Mouse (Mus musculus): ENCODE results near the gene Tssk4.

Gene Tssk4

DNA sequence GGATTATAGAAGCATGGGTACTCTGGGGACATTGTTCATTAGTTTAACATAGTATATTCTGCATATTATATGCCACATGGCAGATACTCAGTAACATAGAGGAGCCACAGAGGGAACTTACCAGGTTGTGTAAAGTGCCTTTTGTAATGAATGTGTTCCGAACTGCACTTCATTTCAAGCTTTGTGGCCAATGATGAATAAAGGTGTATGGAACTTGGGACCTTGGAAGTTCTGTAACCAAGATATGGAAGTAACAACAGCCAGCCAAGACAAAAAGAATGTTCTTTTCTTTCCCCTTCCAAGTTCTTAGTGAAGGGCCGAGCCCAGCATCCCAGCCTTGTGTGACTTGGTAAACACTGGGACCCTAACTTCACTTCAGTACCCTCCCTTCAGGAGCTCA lies at the start of gene Tssk4:
Gene Tssk4 (plus strand): TSS at position 301 of the 400 bp plus-strand sequence.
- WGBS, result 95% methylated on average over 2 of the region's 2 CpGs

DNA sequence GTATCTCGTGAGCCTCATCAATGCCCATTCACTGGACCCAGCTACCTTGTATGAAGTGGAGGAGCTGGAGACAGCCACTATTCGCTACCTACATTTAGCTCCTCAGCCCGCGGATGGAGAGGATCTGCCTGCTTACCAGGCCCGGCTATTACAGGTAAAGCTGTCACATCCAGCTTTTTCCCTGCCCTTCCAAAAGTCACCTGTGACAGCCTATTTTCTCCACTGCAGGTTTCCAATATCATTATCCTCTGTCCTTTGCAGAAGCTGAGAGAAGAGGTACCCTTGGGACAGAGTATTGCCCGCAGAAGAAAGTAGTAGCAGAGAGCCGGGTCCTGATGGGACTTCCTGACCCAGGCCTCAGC lies 46.7 kb upstream of the Tssk4 start, which contains the start of gene Irf9:
Gene Irf9 (plus strand): TSS at position 301 of the 362 bp plus-strand sequence.
- 88% methylated on average over 7 of the region's 7 CpGs for WGBS

DNA sequence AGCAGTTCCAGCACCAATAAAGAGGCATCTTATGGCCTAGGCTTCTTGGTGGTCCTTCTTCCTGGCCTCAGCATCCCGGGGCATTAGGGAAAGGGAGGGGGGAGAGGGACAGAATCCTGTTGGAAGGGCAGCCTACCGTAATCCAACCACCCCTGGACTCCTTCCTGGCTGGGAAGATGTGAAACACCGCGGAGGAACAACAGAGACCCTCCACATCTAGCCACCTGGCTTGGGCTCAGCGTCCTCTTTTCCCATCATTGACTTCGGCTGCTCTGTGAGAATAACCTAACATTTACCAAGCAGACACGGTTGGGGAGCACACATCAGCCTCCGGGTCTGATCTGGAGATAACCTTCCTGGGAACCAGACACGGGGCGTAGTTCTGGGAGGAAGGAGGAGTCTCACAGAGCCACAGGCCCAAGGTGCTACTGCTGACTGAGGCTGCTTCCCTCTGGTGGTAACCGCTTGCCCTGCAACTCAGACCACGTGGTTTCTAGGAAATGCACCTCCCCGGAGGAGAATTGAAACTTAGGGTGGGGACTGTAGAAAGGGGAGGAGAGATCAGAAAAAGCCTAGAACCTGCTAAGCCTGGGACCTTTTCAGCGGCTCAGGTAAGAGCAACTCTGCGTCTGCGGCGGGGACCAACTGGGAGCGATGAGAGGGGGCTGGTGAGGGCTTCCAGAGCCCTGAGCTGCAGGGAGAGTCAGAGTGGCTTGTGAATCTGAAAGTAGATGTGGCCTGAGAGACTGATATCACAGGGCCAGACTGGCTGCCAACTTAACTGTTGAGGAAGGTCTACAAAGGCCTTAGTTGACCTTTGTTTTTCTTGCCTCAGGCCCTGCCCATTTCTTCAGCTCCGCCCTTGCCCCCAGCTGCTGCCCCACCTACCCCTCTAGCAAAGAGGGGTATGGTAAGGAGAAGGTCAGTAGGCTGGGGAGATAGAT lies 46.1 kb upstream of the Tssk4 start:
- WGBS, result 19% methylated on average over 19 of the region's 19 CpGs

DNA sequence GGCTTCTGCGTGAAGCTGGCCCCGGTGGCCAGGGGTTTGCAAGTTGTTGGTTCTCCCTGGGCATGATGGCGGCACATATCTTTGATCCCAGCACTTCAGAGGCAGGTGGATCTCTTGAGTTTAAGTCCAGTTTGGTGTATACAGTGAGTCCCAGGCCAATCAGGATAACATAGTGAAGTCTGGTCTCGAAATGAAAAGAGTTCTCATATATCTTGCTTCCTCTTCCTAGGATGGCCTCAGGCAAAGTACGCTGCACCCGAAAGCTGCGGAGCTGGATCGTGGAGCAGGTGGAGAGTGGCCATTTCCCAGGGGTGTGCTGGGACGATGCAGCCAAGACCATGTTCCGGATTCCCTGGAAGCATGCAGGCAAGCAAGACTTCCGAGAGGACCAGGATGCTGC lies 45.2 kb upstream of the Tssk4 start:
- 93% methylated on average over 11 of the region's 11 CpGs for WGBS

DNA sequence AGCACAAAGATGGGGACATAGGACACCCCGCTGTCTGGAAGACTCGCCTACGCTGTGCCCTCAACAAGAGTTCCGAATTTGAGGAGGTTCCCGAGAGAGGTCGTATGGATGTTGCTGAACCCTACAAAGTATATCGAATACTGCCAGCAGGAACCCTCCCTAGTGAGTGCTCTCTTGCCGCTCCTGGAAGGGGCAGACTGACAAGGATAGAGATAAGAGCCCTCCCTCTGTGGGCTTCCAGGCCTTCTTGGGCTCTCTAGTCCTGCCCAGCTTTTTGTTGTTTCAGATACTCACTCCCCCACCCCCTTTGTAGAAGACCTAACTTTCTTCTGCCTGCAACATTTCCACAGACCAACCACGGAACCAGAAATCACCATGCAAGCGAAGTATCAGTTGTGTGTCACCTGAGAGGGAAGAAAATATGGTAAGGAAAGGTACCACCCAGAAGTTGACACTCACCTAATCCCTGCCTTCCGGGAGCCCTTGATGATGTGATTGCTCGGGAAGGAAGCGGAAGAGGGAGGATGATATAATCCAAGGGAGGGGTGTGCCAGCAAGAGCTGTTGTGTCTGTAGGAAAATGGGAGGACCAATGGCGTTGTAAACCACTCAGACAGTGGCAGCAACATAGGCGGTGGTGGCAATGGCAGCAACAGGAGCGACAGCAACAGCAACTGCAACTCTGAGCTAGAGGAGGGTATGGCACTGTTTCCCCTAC lies 44.1 kb upstream of the Tssk4 start:
- 95% methylated on average over 16 of the region's 16 CpGs for WGBS

DNA sequence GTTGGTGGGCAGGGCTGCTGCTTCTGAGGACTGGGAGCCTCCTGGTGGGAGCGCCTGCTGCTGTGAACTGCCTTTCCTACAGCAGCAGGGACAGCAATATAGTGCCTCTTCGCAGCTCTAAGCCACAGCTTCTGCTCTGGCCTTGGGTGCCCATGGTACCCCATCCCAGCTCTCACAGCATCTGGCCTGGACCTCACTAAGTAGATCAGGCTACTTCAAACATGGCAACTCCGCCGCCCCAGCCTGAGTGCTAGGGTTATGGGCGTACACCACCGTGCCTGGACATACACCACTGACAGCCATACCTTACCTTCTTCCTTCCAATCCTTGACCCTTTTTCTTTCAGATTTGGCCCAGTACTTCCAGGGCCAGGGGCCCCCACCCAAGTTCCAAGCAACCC lies 41.6 kb upstream of the Tssk4 start:
- WGBS, result 95% methylated on average over 6 of the region's 6 CpGs

DNA sequence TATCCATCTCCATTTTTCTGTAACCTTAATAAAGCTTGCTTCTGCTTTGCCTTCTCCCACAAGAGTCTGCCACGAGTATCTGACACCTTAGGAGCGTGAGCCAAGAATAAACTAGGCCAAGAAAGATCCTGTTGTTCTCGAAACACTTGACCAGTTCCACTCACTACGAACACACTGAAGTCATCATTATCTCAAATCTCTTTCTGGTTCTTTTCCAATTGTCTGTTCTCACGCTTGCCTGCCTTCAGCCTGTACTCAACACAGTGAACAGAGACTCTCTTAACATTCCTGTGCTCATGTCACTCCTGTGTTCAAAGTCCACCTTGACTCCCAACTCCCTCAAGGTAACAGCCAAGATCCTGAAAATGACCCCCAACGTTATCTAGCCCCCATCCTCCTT lies 36.6 kb upstream of the Tssk4 start:
- 54% methylated on average over 6 of the region's 6 CpGs for WGBS

DNA sequence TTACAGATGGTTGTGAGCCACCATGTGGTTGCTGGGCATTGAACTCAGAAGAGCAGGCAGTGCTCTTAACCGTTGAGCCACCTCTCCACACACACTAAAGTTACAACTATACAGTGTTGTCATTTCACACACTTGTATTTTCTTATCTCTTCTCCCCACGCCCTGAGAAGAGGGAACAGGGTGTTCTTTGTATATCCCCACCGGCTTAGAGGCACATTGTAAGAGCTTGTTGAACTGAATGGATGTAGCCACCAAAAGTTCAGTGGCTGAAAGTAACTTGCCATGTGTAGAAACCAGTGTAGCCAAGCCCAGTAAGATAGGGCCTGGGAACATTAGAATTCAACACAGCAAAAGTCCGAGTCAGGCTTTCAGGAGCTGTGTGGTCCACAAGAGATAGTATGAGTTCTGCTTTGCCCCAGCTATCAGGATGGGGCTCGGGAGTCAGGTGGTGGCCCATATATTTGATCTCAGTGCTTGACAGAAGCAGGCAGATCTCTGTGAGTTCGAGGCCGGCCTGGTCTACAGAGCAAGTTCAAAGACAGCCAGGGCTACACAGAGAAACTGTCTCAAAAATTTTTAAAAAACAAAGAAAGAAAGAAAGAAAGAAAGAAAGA lies 35.3 kb upstream of the Tssk4 start:
- WGBS, result 80% methylated on average over 7 of the region's 7 CpGs

DNA sequence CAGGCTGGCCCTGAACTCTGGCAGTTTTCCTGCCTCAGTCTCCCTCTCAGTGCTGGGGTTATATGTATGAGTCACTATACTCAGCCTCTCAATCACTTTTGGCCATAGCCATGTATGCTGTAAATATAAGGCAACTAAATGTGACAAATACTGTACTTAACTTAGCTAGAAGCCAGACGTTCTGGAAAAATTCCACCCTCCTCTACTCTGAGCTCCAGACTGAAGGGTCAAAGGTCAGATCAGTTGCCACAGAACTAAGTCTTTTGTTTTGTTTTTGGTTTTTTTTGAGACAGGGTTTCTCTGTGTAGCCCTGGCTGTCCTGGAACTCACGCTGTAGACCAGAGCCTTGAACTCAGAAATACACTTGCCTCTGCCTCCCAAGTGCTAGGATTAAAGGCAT lies 34.1 kb upstream of the Tssk4 start:
- 74% methylated on average over 2 of the region's 2 CpGs for WGBS

DNA sequence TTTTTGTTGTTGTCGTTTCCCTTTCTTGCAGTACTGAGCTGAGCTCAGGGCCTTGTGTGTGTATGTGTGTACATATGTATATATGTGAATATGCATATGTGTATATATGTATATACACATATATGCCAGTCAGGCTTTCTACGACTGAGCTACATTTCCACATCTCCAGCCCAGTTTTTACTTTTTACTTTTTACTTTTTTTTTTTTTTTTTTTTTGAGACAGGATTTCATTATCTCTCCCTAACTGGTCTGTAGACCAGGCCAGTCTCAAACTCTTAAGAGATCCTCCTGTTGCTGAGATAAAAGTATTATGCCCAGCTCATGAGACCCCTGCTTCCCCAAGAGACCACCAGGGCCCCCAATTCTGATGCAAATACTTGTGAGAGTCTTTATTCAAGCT lies 33.1 kb upstream of the Tssk4 start:
- WGBS, result 79% methylated on average over 2 of the region's 2 CpGs

DNA sequence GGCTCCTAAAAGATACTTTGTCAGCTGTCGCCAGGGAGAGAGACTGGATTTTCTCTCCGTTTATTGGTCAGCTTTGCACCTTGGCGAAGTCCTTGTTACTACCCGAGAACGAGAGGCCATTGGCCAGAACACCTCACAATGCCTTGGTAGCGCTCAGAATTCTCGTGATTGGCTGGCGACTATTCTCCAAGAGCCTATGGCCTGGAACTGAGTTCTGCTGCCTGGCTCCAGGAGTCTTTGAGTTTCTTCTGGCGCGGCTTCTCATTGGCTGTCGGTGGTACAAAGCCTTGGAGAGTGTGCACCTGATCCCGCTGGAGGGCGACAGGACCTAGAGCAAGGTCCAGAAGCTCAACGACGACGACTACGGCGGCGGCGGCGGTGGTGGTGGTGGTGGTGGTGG lies 32.2 kb upstream of the Tssk4 start, which contains the start of gene Rec8:
Gene Rec8 (plus strand): TSS at position 216 of the 400 bp plus-strand sequence.
- WGBS, result 31% methylated on average over 21 of the region's 21 CpGs

DNA sequence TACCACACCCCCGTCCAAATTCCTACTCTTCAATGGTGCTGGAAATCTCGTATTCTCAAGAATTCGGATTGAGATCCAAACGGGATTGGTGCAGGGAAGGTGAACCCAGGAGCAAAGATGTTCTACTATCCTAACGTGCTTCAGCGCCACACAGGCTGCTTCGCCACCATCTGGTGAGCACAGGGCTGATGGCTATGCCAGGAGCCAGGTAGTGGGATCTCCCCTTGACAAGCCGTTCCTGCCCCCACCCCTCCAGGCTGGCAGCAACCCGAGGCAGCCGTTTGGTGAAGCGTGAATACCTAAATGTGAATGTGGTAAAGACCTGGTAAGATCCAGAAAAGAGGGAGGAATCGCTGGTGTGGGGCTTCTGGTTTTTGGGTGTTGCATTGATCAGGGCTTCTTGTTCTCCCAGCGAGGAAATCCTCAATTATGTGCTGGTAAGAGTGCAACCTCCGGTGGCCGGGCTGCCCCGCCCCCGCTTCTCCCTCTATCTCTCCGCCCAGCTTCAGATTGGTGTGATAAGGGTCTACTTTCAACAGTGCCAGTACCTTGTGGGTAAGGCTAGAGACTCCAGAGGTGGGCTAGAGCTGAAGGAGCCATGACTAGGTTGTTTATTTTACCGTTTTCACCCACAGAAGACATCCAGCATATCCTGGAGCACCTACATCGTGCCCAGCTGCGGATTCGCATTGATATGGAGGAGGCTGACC lies 31.3 kb upstream of the Tssk4 start:
- 49% methylated on average over 22 of the region's 22 CpGs for WGBS

DNA sequence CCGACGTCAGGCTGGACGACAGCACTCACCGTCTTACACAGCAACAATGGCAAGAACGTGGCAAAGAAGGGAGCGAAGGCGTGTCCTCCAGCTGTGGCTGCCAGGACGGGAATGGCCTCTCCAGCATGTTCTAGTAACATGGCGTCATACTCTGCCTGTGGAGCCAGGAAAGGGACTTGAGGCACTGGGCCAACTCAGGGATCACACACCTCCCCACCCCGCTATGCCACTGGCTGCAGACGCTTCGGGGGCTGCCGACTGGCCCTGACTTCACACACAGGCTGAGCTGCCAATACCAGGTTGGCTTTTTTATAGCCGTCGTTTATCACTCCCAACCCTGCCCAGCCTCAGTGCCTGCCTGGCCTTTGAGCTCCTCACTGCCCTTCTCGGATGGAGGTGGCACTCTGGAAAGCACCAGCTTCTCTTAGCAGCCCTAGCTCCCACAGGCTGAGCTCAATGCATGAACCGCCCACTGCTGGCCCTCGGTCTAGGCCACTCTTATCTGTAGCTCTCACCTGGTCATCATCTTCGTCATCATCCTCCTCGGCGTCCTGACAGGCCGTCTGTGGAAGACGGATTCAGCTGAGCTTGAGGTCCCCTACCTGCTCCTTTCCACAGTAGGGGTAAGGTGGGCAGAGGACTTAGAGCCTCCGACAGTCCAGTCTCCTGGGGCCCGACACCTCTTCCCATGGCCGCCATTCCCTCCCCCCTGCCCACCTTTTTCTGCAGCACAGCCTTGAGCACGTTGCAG lies 21.7 kb upstream of the Tssk4 start:
- 92% methylated on average over 27 of the region's 27 CpGs for WGBS

DNA sequence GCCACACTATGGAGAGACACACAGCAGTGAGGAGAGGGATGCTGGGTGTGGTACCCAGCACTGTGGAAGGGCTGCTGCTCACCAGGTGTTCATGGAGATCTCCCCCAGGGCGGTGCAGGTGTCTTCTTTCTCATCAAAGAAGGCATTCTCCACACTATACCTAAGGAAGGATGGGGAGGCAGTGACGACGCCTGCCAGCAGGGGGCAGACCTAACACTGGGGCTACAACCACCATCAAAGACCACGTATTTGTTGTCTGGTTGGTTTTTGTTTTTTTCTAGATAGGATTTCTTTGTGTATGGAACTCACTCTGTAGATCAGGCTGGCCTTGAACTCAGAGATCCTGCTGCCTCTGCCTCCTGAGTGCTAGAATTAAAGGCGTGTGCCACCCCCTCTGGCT lies 20.7 kb upstream of the Tssk4 start:
- WGBS, result 42% methylated on average over 5 of the region's 5 CpGs

DNA sequence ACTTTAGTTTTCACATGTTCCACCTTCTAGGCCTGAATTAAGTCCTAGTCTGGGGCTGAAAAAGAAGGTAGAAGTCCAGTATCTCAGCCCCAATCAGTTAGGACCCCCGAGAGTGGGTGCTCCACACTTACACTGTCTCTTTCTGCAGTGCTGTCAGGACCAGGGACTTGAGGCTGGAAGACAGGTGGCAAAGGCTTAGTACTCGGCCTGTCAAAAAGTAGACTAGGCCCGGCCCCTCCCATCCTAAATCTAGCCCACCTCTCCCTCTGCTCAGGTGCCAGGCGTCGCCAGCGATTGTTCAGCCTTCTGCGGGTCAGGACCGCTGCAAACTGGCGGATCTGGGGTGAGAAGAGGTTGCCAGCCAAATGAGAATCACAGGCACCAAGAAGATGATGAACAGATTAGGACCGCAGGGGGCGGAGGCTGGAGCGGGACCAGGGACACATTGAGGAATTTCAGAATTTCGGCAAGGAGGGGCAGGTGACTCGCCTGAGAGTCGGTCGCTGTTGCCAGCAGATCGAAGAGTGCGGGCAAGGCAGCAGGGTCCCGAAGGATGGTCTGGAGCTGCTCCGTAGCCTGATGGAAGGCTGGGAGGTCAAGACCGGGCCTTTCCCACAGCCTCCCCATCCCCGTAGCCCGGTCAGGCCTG lies 15.0 kb upstream of the Tssk4 start:
- 3% methylated on average over 23 of the region's 23 CpGs for WGBS

DNA sequence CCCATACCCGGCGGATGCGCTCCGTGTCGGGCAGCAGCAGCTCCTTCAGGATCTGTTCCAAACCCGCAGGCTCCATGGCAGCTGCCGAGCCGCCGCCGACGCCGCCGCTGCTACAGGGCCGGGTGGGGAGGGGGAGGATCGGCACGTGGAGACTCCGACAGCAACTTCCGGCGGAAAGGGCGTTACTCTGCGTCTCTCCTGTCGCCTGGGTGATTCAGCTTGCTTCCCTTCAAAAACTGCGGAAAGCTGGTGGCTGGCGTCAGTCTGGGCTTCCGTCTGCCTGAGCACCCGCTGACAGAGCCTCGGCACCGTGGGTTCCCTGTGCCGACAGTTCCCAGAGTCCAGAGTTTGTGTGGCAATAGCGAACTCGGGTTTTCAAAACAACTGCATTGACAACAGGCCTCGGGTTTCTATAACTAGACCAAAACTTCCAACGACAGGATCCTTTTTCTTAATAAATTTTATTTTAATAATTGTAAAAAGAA lies 14.4 kb upstream of the Tssk4 start, which contains the start of gene Ipo4:
Gene Ipo4 (minus strand): TSS at position 435 of the 485 bp plus-strand sequence.
- under 1% methylated on average over 33 of the region's 33 CpGs for WGBS

DNA sequence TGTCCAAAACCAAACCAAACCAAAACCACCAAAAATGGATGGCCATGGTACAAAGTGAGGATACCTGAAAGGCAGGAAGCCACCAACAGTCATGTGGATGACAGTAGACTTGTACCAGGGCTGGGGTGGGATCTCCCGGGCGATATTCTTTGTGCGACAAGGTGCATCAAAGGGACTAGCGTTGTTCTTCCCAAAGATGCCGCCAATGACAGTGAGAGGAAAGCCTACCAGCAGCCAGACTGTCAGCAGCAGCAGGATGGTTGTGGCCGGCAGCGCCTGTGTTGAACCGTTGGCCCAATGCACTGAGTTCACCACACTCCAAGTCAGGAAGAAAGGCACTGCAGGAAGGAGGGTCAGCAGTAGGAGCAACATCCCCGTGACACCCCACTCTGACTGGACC lies 12.2 kb upstream of the Tssk4 start, which contains the start of gene Gm49378:
Gene Gm49378 (minus strand): TSS at position 101 of the 400 bp plus-strand sequence.
- WGBS, result 92% methylated on average over 9 of the region's 9 CpGs

DNA sequence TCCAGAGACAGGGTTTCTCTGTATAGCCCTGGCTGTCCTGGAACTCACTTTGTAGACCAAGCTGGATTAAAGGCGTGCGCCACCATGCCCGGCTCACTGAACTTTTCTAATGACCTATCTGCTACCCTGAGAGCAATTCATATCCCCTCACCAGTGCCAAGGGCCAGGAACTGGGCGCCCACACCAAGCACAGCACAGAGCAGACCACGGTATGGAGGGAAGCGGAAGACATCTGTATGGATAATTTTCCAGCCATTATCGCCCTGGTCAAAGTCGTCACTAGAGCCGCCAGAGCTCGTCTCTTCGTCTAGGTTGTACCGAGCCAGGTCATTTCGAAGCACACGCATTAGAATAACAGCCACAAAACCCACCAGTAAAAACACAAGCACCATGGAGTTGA lies 9.2 kb upstream of the Tssk4 start:
- 95% methylated on average over 14 of the region's 14 CpGs for WGBS

DNA sequence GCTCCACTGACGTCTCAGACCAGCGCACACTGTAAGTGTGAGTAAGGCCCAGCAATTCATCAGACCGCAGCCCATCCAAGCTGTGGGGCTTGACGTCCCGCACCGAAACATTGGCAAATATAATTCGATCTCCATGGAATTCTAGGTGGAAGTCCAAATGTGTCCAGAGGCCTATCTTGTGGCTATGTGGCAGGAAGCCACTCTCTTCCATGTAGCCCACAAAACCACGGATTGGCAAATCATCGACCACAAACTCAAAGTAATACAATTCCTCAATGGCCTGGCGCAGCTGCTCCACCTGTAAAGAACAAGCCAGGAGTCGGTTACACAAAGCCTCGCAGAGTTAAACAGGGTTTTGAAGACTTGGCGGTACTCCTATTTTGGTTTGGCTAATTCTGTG lies 8.7 kb upstream of the Tssk4 start:
- WGBS, result 95% methylated on average over 13 of the region's 13 CpGs

DNA sequence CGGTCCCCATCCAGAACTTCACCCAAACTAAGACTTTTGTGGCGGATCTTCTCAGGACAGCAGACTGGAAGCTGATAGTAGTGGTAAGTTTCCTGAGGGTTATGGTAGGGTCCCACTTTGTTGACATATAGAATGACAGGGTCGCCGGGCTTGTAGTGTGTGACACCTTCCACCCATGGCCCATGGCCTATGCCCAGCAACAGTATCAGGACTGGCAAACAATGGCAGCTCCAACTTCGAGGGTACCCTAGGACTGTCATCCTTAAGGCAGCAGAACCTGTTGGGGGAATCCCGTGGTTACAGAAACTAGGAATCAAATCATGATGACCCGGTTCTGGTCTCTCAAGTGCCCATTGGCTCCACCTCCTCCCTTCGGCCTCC lies 7.3 kb upstream of the Tssk4 start:
- WGBS, result 18% methylated on average over 8 of the region's 8 CpGs

Measured in cerebral cortex, adult 2 months (tissue).